Mouse (Mus musculus) brain, embryonic 14.5 days (tissue): Measurements from ENCODE around the gene S100a16.

Experiments
- CTCF ChIP-seq: fragments of 200-500 bp; IDR thresholded peaks from 2 replicates; pipeline ENCODE4 v1.5.1; 2012; ENCODE audit warnings: inconsistent platforms, mild to moderate bottlenecking, moderate library complexity, borderline replicate concordance; ENCODE audit not compliant: insufficient read depth, insufficient read length; ENCODE audit errors: extremely low read depth
- POLR2A ChIP-seq: fragments of 200-500 bp; IDR thresholded peaks from 2 replicates; pipeline ENCODE4 v1.6.1; 2012; ENCODE audit warnings: mild to moderate bottlenecking, inconsistent platforms, borderline replicate concordance; ENCODE audit not compliant: poor library complexity, insufficient read depth, insufficient read length, severe bottlenecking; ENCODE audit errors: extremely low read depth

DNA sequence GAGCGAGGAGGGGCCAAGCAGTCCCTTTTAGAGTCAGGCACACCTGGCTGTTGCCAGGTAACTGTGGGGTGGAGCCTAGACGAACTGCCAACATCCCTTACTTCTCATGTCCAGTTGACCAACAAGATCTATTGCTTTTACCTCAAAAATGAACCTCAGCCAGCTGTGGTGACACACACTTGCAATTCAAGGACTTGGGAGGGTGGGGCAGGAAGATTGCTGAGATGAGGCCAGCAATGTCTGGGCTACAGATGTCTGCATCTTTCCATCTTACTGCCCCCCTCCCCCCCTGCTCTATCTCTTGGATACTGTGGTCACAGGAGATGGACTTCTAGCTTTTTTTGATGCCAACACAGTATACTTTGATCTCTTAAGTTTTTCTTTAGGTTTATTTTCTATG, 15.2 kb downstream of the S100a16 start:
- no peak for TF ChIP-seq POLR2A
- no peak for TF ChIP-seq CTCF
